ENCODE assay signal across 19 mouse cellular contexts in genomic region chr3:51875629-51876028, GRCm38 (mm10).
DNase-seq lines count a peak whose midpoint lies in the region; ATAC-seq and TF ChIP-seq lines count a peak whose summit lies in the region.
"Had no signal": no experiment of that assay in that cellular context is flagged by ENCODE, and none has a peak within 500 bp of the region (broad histone marks: within the 10 kb centered on the region; RNA-seq: fewer than 3 reads in every experiment).

No protein-coding gene starts in this region.

- TF ChIP-seq RAD21 in MEL (IDR thresholded peaks at IDR 0.05; ENCODE audit: low read depth, low read length), result no peak

- H3K27me3 ChIP-seq in forebrain, embryonic 15.5 days, result no peaks in the 10 kb centered on the region
- H3K27me3 ChIP-seq in forebrain, embryonic 13.5 days, result no peaks in the 10 kb centered on the region
- no peaks in the 10 kb centered on the region for H3K27me3 ChIP-seq in hindbrain, embryonic 15.5 days
- H3K27me3 ChIP-seq in hindbrain, embryonic 12.5 days, result no peaks in the 10 kb centered on the region
- no peaks in the 10 kb centered on the region for H3K27me3 ChIP-seq in MEL (ENCODE audit: control insufficient read depth in 1 of 2, insufficient read depth in 2 of 2, low read length in 2 of 2)

- peaks cover 21% of the 10 kb centered on the region for H3K4me1 ChIP-seq in forebrain, embryonic 15.5 days
- peaks cover 36% of the 10 kb centered on the region for H3K4me1 ChIP-seq in forebrain, embryonic 13.5 days
- peaks cover 31% of the 10 kb centered on the region for H3K4me1 ChIP-seq in hindbrain, embryonic 15.5 days (replicated peaks)
- H3K4me1 ChIP-seq in hindbrain, embryonic 12.5 days, result peaks cover 27% of the 10 kb centered on the region
- H3K4me1 ChIP-seq in MEL (ENCODE audit: control insufficient read depth in 1 of 2, insufficient read depth in 2 of 2, low read length in 2 of 2), result peaks cover 3 to 4% of the 10 kb centered on the region in 2 experiments

- H3K4me2 ChIP-seq in forebrain, embryonic 15.5 days (replicated peaks), result no peak overlapping the region
- H3K4me2 ChIP-seq in forebrain, embryonic 13.5 days, result no peak overlapping the region
- no peak overlapping the region for H3K4me2 ChIP-seq in hindbrain, embryonic 15.5 days
- no peak overlapping the region for H3K4me2 ChIP-seq in hindbrain, embryonic 12.5 days (replicated peaks)
- H3K4me2 ChIP-seq: heart, embryonic 11.5 days had no signal

- no peak for TF ChIP-seq EP300 in MEL (IDR thresholded peaks at IDR 0.05; ENCODE audit: low read depth in 1 of 2, low read length in 2 of 2)

- peak overlapping the region; percentile 32; the same call in 1 of the 2 replicates for H3K27ac ChIP-seq in forebrain, embryonic 15.5 days (replicated peaks)
- H3K27ac ChIP-seq in forebrain, embryonic 13.5 days, result no peak overlapping the region
- H3K27ac ChIP-seq in hindbrain, embryonic 15.5 days (replicated peaks), result peak overlapping the region; percentile 60; the same call in 1 of the 2 replicates
- H3K27ac ChIP-seq in hindbrain, embryonic 12.5 days, result no peak overlapping the region
- H3K27ac ChIP-seq in MEL (ENCODE audit: control insufficient read depth, low read depth, low read length), result no peak overlapping the region
- H3K27ac ChIP-seq: forebrain, embryonic 10.5 days had no signal

- no peak for TF ChIP-seq POLR2A in MEL (IDR thresholded peaks at IDR 0.05; ENCODE audit: control insufficient read depth in 1 of 2, insufficient read depth in 1 of 2, low read depth in 1 of 2, low read length in 2 of 2, poor library complexity in 1 of 2)

- H3K9me3 ChIP-seq in forebrain, embryonic 15.5 days, result no peaks in the 10 kb centered on the region
- no peaks in the 10 kb centered on the region for H3K9me3 ChIP-seq in forebrain, embryonic 13.5 days (replicated peaks)
- no peaks in the 10 kb centered on the region for H3K9me3 ChIP-seq in hindbrain, embryonic 15.5 days
- H3K9me3 ChIP-seq in hindbrain, embryonic 12.5 days (replicated peaks), result no peaks in the 10 kb centered on the region
- H3K9me3 ChIP-seq in MEL (replicated peaks; ENCODE audit: insufficient read depth, low read length), result no peaks in the 10 kb centered on the region
- H3K9me3 ChIP-seq: forebrain, embryonic 10.5 days had no signal

- no peak for ATAC-seq in forebrain, embryonic 15.5 days (replicated peaks)
- no peak for ATAC-seq in forebrain, embryonic 13.5 days
- ATAC-seq in hindbrain, embryonic 15.5 days (ENCODE audit: low FRiP score, low read depth), result no peak
- ATAC-seq in hindbrain, embryonic 12.5 days (ENCODE audit: low FRiP score), result no peak
- ATAC-seq: activated CD4-positive, CD25-positive, alpha-beta regulatory T cell, adult 4 months; forebrain, embryonic 14.5 days; intestine, postnatal 0 days had no signal

- no peak for TF ChIP-seq CTCF in MEL (IDR thresholded peaks at IDR 0.05 in 2 of 3, conservative IDR thresholded peaks at IDR 0.05 in 1 of 3; ENCODE audit: control insufficient read depth in 1 of 3, insufficient read depth in 1 of 3, low read depth in 2 of 3, low read length in 3 of 3, poor library complexity in 1 of 3, severe bottlenecking in 1 of 3)

- no peak for DNase-seq in MEL (ENCODE audit: low read depth, low spot score)
- no peak for DNase-seq in heart, adult 9 months (ENCODE audit: low spot score in 2 of 2)
- no peak for DNase-seq in liver
- DNase-seq: adrenal gland, postnatal 10 days; adrenal gland, postnatal 36 days; cerebellum, adult 18-20 months; cerebellum, adult 9-10 months; cerebellum, postnatal 14 days; gastrocnemius, postnatal 25 days; heart, adult 18-20 months had no signal

- no peak overlapping the region for H3K9ac ChIP-seq in forebrain, embryonic 15.5 days (replicated peaks)
- H3K9ac ChIP-seq in forebrain, embryonic 13.5 days, result no peak overlapping the region
- no peak overlapping the region for H3K9ac ChIP-seq in hindbrain, embryonic 15.5 days
- H3K9ac ChIP-seq in hindbrain, embryonic 12.5 days, result no peak overlapping the region
- H3K9ac ChIP-seq in MEL (ENCODE audit: control insufficient read depth, low read depth, low read length, poor library complexity, severe bottlenecking), result no peak overlapping the region

- H3K4me3 ChIP-seq in forebrain, embryonic 15.5 days, result no peak overlapping the region
- H3K4me3 ChIP-seq in forebrain, embryonic 13.5 days, result no peak overlapping the region
- H3K4me3 ChIP-seq in hindbrain, embryonic 15.5 days, result no peak overlapping the region
- no peak overlapping the region for H3K4me3 ChIP-seq in hindbrain, embryonic 12.5 days
- no peak overlapping the region for H3K4me3 ChIP-seq in MEL (ENCODE audit: control insufficient read depth in 1 of 2, insufficient read depth in 1 of 2, low read depth in 2 of 2, low read length in 2 of 2)
- H3K4me3 ChIP-seq: forebrain, embryonic 10.5 days had no signal

- no peaks in the 10 kb centered on the region for H3K79me2 ChIP-seq in MEL (ENCODE audit: control insufficient read depth, insufficient read depth, low read length, poor library complexity)

- 91% methylated on average over 4 of the region's 4 CpGs for whole genome bisulfite sequencing in forebrain, embryonic 15.5 days
- WGBS in forebrain, embryonic 13.5 days, result 90% methylated on average over 4 of the region's 4 CpGs
- WGBS in hindbrain, embryonic 15.5 days, result 89% methylated on average over 4 of the region's 4 CpGs
- 88% methylated on average over 4 of the region's 4 CpGs for WGBS in hindbrain, embryonic 12.5 days

- H3K36me3 ChIP-seq in forebrain, embryonic 15.5 days, result no peaks in the 10 kb centered on the region
- no peaks in the 10 kb centered on the region for H3K36me3 ChIP-seq in forebrain, embryonic 13.5 days (ENCODE audit: poor library complexity, severe bottlenecking)
- no peaks in the 10 kb centered on the region for H3K36me3 ChIP-seq in hindbrain, embryonic 15.5 days
- H3K36me3 ChIP-seq in hindbrain, embryonic 12.5 days, result no peaks in the 10 kb centered on the region
- peaks cover 0 to 3% of the 10 kb centered on the region in 2 experiments; a peak in 2 of 4 replicates for H3K36me3 ChIP-seq in MEL (ENCODE audit: control insufficient read depth in 1 of 2, insufficient read depth in 2 of 2, low read length in 2 of 2)
- H3K36me3 ChIP-seq: forebrain, embryonic 10.5 days had no signal

TF ChIP-seq in MEL, 35 proteins besides CTCF, POLR2A, EP300 and RAD21:
- TF ChIP-seq USF1 (IDR thresholded peaks at IDR 0.05; ENCODE audit: low read depth, low read length) (no peak), MAZ (IDR thresholded peaks at IDR 0.05; ENCODE audit: low read depth, low read length) (no peak), ZNF384 (IDR thresholded peaks at IDR 0.05; ENCODE audit: low read depth, low read length) (peak; percentile 74), KAT2A (conservative IDR thresholded peaks at IDR 0.05; ENCODE audit: low read depth, low read length) (no peak)

Comparison
In these comparisons a context has a peak if more than half of its experiments do, and no peak if none do; other contexts are left out.
1. H3K27ac ChIP-seq: peak in forebrain, embryonic 15.5 days (single experiment) and hindbrain, embryonic 15.5 days (single experiment); none in forebrain, embryonic 13.5 days (single experiment), hindbrain, embryonic 12.5 days (single experiment) and MEL (single experiment).